Mouse (Mus musculus) lung, adult 18-20 months (tissue): ENCODE data around the gene Atp6v0c.
A peak's percentile ranks its signal among the peaks of the same experiment; 100 is the strongest.
"Not testable (repeated sequence)": the region's sequence is repeated elsewhere in the genome, so short reads cannot be mapped to it uniquely, and the experiment has no call there.

ENCODE experiments used
- DNase-seq, 2 experiments: peaks; one replicate each; pipeline ENCODE4 v3.0.0; 2022; ENCODE audit warnings: mixed read lengths in 2 of 2

Gene Atp6v0c

DNA sequence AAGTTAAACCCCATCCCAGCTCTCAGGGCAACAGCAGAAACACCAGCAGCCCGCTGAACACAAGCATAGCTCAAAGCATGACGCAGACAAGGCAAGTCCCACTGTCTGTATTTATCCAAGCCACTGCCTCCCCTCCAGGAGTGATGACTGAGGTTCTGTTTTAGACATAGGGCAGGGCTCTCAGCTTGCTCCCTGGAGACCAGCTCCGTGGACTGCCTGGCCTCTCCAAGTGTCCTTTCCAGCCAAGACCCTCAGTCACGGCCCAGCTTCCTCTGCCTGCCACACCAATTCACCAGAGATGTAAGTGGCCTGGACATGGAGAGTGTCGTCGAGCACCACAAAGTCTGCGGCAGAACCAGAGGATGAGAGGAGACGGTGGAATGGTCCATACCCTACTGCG is 13.8 kb downstream of the Atp6v0c start:
- DNase-seq, result no peak

DNA sequence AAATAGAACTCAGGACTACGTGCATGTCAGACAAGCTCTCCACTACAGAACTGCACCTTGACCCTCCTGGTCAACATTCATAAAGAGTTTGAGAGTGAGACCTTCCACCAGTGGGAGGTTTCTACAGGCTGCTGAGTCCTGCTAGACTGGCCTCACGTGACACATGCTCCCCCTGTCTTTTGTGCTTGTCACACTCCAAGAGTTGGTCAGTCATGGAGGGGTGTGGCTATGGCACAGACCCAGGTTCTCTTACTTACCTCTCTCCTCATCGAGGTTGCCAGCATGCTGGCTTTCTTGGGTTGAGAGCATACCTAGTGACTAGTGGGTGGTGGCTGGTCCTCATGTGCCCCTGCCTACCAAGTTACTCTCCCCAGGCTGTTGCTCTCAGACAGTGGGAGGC is 15.0 kb downstream of the Atp6v0c start:
- DNase-seq, result peak; percentile 73 to 81

DNA sequence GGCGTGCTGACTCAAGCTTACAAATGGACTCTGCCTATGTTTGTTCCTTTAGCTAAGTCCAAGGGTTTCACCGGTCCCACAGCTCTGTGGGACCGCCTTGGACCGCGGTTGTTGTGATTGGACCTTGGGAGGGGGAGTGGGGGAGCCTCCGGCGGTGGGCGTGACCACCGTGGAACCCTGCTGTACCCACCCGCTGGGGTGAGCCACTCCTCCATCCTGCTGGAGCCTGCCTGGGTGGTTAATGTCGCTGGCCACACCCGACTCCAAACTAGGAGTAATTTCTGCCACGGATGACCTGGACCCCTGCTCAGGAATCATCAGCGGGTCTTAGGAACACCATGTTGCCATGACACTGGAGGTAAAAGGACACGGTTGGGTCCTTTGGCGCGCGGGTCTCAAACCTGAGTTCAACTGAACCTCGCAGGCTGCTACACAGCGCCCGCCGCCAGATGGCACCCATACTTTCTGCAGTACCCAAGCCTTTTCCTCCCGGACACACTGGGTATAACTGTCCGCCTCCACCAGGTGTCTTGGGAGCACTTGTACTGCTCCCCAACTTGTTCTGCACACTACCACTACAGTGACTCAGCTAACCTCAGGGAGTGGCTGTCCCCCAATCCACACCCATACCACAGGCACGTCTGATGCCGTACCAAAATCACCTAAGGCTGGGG is 17.5 kb downstream of the Atp6v0c start:
- peak; percentile 84 to 89 for DNase-seq

DNA sequence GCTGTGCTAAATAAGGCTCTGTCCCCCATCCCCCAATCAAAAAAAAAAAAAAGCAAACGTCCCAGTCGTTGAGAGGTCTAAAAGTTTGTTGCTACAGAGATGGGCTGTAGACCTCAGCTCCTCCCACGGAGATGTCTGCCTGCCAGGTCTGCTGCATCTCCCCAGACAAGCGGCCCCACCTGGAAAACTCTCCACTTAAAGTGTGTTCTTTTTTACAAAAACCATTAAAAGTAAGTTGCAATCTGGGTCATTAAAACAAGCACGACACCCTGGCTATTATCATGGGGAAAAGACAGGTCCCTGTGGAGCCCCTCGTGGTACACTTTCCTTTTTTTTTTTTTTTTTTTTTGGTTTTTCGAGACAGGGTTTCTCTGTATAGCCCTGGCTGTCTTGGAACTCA is 18.1 kb downstream of the Atp6v0c start:
- no peak for DNase-seq

DNA sequence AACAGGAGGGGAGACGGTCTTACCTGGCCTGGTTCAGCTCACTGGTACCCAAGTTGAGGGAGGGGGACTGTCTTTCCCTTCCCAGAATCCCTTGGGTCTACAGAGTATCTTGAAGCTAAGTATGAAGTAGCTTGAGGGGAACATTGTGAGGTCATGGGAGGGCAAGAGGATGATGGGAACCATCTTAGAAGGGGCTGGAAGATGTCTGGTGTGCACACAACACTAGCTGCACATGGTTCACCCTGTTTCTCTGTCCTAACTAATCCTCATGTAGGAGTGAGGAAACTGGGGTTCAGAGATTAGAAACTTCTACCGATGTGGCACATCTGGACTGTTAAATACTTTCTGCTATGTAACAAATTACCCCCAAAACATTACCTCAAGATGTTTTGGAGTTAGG is 18.7 kb downstream of the Atp6v0c start, which contains the start of gene Pdpk1:
Gene Pdpk1 (minus strand): TSS at position 101 of the 400 bp plus-strand sequence.
- no peak for DNase-seq

DNA sequence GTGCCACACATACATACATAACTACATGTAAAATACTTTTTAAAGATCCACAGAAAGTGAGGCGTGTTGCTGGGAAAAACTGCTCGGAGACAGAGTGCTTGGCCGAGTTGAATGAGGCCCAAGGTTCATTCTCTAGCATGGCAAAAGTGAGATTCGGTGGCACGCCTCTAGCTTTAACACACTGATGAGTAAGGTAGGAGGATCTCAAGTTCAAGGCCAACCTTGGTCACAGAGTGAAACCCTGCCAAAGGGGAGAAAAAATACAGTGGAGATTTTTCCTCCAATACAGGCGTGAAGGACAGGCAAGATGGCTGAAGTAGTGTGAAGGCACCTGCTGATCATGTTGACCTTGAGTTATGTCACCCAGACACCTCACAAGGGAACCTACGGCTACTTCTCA is 20.1 kb downstream of the Atp6v0c start:
- no peak for DNase-seq

DNA sequence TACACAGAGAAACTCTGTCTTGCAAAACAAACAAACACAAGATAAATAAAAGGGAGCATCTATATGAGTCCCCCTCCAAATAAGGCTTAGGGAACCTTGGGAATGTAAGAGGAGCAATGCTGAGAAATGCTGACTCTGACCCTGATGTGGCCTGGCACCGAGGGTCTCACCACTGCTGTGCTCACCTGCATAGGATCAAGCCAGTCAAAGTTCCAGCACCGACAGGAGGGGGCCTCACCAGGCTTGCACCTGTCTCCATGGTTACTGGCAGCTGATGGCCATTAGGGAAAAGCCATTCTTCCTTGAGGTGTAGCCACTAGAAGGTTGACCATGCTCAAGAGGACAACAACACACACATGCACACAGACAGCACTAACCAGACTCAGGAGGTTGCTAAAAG is 26.6 kb downstream of the Atp6v0c start:
- DNase-seq, result no peak

DNA sequence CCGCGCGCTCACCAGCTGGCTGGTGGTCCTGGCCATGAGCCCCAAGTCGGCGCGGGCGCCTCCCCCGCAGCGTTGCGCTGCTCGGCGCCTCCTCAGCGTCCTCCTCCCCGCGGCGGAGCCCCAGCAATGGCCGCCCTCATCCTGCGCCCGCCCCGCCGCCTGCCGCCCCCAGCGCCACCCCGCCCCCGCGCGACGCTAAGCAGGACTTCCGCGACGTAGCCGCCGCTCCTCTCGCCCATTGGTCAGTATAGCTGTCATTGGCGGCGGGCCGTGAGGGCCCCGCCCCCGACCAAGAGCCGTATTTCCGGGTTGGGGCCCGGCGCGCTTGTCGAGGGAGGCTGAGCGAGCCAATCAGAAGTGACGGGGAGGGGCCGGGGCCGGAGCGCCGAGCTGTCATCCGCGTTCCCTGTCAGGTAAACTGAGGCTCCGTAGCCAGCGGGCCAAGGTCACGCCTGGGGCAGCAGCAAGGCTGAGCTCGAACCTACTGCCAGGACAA is 28.0 kb downstream of the Atp6v0c start:
- peak; percentile 97 for DNase-seq

DNA sequence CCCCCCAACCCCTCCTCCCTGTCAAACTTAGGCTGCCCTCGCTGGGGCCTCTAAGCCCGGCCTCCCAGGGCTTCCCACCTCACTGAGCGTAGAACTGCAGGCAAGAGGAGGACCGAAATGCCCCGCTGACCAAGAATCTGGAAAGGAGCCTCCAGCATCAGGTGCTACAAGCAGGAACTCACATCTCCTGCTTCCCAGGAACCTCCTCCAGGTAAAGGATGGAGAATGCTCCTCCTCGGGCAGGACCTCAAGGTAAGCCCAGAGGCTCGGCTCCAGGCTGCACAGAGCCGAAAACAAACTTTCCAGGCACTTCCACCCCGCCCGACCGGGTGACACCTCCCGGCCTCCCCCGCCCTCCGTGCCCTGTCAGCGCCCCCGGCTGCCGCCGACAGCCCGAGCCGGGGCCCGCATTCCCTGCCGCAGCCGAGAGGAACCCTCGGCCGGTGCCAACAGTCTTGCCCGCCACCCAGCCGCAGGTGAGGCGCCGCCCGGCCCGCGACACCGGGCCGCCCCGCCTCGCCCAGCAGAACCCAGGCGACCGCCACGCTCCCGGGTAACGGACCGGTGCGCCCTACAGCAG is 28.6 kb downstream of the Atp6v0c start:
- DNase-seq, result peak; percentile 38 to 39

DNA sequence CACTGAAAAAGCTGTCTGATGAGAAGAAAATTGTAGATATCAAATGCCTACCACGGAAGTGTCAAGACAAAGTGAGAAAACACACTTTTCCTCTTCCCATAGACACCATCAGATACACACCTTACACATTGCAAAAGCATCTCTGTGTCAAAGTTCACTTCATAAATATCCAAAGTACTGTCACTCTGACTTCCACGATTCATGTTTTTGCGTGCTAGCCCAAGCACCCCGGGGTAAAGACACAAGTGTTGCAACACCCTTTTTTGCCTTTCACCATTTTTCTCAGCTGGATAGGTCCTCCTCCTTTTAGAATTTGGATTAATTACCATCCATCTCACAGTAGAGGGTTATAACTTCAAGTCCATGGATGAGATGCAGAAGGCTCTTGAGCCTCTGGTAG is 29.5 kb downstream of the Atp6v0c start:
- no peak for DNase-seq

DNA sequence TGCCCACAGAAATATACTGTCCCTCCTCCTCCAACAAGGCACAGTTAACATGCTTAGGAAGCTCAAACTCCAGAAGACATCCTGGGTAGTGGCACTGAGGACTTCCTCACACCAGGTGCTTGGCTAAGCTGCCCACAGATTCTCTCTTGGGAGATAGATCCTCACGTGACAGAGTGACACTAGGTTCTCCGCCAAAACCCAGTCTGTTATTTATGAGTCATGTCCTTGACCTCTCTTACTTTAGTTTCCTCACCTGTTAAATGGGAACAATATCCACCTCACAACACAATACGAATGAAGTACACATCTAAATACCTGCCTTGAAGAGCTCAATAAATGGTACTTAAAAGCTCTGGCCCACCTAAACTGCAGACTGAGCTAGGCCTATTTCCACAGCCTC is 30.2 kb downstream of the Atp6v0c start:
- peak in 1 of 2 experiments; percentile 1 for DNase-seq

DNA sequence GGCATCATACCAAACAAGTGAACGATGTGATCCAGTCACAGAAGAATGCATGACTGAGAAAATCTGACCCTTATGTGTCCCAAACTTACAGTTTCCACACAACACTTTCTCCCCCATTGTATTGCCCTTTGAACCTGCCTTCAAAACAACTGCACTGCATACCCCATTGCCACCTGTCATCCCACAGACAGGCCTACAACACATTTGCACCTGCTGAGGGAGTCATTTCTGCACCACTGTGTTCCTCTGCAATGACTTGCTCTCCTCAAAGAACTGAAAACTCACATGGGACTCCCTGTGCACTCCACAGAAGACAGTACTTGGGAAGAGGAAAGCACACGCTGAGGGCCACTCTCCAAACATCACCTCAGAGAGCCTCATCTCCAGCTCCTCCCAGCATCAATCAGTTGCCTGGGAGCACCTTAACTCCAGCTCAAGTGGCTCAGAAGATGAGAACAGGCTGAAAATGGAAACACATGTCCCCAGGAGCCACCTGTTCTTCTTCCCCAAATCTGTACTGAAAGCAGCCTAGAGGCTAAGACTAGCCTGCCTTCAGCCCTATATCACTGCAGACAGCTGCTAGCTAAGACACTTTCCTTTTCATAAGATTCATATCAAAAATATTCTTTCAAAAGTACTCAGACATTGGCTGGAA is 32.1 kb downstream of the Atp6v0c start:
- peak in 1 of 2 experiments; percentile 2 for DNase-seq

DNA sequence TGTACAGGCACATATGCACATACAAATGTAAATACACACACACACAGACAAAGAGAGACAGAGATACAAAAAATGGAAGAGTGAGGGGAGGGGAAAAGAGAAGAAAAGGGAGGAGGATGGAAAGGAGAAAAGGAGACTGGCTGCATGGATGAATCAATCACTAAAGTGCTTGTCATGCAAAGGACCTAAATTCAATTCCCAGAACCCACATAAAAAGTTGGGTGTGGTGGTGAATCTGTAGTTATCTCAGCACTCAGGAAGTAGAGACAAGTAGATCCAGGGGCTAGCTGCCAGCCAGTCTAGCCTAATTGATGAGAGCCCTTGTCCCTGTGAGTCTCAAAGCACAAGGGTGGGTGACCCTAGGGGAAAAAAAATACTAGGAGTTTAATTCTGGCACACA is 35.4 kb downstream of the Atp6v0c start:
- peak in 1 of 2 experiments; percentile 3 for DNase-seq

DNA sequence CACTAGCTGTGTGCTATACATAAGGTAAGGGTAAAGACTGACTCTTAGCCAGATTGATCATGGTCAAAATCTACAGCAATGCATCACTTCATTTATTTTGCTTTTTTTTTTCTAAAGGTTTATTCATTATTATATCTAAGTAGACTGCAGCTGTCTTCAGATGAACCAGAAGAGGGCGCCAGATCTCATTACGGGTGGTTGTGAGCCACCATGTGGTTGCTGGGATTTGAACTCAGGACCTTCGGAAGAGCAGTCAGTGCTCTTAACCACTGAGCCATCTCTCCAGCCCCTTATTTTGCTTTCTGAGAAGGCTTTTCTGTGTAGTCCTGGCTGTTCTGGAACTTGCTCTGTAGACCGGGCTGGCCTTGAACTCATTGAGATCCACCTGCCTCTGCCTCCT is 36.6 kb downstream of the Atp6v0c start:
- not testable (repeated sequence) for DNase-seq

DNA sequence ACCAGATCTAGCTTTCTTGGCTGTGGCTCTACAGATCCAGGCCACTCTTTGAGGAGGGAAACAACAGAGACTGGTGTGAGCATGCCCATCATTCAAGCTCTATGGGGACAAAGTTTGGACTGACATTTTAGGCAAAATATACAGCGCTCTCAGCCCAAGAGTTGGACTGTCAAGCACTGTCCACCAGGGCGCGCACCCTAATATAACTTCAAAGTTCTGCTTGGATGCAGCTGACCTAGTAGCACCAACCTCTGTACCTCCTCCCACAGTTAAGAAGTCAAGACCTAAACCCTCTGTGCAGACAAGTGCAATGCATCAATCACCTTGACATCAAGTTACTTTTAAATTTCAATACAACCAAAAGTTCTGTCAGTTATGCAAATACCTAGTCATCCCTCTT is 37.9 kb downstream of the Atp6v0c start:
- DNase-seq, result no peak

DNA sequence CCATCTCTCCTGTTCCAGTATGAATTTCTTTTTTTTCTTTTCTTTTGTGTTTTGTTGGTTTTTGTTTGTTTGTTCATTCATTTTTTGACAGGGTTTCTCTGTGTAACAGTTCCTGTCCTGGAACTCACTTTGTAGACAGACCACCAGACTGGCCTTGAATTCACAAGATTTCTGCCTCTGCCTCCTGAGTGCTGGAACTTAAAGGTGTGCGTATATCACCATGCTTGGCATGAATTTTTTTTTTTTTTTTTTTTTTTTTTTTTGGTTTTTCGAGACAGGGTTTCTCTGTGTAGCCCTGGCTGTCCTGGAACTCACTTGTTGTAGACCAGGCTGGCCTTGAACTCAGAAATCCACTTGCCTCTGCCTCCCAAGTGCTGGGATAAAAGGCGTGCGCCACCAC is 40.3 kb downstream of the Atp6v0c start:
- DNase-seq, result not testable (repeated sequence)

DNA sequence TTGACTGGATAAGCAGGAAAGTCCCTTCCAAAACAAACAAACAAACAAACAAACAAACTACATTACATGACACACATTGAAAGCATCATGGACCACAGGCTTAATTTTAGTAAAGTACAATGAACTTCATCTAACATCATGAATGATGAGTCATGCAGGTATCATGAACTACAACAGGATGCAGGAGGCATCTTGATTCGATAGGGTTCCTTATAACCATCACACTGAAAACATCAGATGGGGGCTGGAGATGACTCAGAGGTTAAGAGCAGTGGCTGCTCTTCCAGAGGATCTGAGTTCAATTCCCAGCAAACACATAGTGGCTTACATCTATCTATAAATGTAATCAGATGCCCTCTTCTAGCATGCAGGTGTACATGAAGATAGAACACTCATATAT is 41.9 kb downstream of the Atp6v0c start:
- no peak for DNase-seq

DNA sequence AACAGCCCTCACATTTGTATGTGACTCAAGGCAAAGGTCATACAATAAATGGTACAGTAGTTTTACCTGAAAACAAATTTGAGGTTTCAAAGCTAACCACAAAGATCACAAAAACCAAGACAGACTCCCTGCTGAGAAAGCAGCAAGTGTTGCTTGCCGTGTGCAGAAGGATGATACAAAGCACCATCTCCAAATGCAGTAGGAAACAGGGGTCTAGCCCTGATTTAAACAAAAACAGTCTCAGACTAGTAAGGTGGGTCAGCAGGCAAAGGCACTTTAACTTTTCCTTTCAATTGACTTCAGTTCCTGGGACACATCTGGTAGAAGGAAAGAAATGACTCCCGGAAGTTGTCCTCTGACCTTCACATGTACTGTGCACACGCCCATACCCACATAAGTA is 42.7 kb downstream of the Atp6v0c start:
- no peak for DNase-seq

DNA sequence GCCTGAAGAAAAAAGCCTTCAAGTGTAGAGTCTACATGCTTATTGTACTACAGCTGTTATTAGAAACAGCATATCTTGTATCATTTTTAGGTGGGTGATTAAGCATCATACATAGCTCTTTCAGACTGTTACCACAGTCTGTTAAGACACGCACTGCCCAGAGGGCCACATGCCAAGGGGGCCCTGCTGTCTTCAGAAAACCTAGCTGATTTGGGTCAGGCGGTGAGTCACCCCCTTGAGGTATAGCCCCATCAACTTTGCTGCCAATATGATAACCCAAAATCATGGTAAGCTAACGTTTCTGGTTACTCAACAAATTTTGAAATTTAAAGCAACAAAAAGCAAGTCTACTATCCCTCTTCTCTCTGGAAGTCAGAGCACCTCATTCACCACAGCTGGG is 50.1 kb downstream of the Atp6v0c start:
- DNase-seq, result no peak
